Mouse (Mus musculus) lung, postnatal 10 days (tissue): ENCODE measurements around the gene Nhlrc3.

Experiments used
- DNase-seq: peaks from one replicate; pipeline ENCODE4 v3.0.0; 2021

The Nhlrc3 gene

GRCm38 (mm10) chr3:53453346-53453745 lies 9.8 kb downstream of the Nhlrc3 start:
- DNase-seq, result no peak

GRCm38 (mm10) chr3:53452351-53452750 lies 10.8 kb downstream of the Nhlrc3 start:
- no peak for DNase-seq

- DNase-seq, result no peak
Measured at GRCm38 (mm10) chr3:53450666-53451065, 12.5 kb downstream of the Nhlrc3 start.

DNA sequence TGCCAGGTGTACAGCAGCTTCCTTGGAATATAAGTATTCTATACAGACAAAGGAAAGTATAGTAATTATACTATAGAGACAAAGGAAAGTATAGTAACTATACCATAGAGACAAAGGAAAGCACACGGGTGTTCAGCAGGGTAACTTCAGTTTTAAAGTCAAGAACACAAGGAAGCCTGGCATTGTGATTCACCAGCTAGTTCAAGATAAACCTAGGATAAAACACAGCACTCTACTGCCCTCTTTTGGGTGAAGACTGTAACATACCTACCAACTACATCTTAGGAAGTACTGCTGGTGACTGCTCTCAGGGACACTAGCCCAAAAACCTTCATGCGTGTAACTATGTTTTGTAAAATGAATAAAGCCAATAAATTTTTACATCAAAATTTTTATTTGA lies 14.9 kb downstream of the Nhlrc3 start:
- DNase-seq, result peak; percentile 84

GRCm38 (mm10) chr3:53446801-53447200 lies 16.3 kb downstream of the Nhlrc3 start:
- no peak for DNase-seq

DNA sequence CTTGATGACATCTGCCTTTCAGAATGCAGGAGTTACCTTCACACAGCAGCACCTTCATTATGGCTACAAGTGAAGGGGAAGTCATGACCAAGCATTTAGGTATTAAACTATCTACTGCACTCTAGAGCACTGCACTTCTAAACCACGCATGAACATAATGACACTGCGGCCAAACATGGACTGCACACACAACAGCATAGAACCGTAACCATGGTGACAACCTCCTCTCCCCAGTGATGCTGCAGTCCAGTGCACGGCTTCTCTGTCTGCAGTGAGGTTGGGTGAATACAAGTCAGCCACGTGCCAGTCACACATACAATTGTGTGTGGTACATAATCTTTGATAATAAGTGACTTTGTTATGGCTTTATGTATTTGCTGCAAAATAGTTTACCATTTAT lies 17.6 kb downstream of the Nhlrc3 start:
- DNase-seq, result no peak

GRCm38 (mm10) chr3:53436550-53436949 lies 26.6 kb downstream of the Nhlrc3 start:
- no peak for DNase-seq

- DNase-seq, result no peak
Measured at GRCm38 (mm10) chr3:53434610-53435009, 28.5 kb downstream of the Nhlrc3 start.

DNA sequence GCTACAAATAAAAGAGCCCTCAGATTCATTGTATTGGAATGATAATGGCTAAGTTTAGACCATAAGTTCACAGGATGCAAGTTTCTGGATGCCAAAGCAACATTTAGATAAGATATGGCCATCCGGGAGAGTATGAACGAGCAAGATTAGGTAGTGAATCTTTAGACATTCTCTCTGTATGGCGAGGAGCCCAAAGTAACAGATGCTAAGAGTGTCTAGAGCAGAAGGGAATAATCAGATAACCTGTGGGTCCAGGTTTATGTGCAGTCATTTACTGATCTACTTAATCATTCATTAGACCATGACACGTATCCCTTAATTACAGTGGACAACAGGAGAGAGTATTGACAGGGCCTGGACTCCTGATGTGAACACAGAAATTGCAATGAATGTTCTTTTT lies 39.6 kb downstream of the Nhlrc3 start:
- no peak for DNase-seq

DNA sequence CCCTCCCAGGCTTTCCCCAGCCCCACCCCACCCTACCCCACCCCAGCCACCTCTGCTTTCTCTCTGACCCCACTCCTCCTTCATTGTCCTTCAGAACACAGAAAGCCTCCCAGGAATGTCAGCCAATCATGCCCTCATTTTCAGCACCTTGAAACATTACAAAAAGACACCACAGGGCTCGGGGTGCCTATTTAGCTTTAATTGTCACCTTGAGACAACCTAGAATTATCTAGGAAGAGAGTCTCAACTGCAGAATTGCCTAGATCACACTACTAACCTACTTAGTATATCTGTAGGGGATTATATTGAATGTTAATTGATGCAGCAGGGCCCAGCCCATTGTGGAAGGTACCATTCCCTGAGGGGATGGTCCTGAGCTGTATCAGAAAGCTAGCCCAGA lies 40.4 kb downstream of the Nhlrc3 start:
- DNase-seq, result no peak

GRCm38 (mm10) chr3:53421656-53422055 lies 41.5 kb downstream of the Nhlrc3 start:
- no peak for DNase-seq

GRCm38 (mm10) chr3:53417701-53418100 lies 45.4 kb downstream of the Nhlrc3 start:
- no peak for DNase-seq

- DNase-seq, result no peak
Measured at GRCm38 (mm10) chr3:53416036-53416506, 47.1 kb downstream of the Nhlrc3 start.

DNA sequence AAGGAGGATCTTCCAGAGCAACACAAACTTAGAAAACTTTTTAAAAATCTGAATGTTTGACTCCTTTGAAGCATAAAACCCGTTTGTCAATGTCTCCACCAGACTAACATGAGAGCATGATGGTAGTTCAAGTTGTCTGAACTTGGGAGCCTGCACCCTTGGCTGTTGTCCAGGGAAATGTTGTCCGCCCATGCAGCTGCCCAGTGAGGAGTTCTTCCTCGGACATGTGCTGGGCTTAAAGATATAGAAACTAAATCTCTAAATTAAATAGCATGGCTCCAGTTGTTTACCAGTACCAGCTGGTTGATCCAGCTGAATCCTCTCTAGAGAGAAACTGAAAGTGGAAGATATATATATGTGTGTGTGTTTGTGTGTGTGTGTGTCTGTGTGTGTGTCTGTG lies 49.2 kb downstream of the Nhlrc3 start:
- peak; percentile 36 for DNase-seq

- no peak for DNase-seq
Measured at GRCm38 (mm10) chr3:53413465-53413864, 49.7 kb downstream of the Nhlrc3 start.

DNA sequence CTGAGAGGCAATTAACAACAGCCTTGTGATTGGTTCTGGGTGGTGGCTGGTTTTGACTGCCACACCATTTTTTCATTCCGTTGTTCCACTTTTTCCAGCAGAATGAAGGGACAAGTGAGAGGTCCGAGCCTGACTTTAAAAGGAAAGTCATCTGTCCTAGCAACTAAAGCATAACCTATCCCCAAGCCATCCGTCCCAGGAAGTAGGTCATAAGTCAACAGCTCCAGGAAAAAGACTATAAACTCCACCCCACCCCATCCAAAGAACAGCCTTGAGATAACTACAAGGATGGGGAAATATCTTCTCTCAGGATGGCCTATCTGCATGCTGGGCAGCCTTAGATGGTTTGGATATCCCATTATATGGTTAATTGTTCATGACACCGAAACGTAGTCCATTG lies 50.9 kb downstream of the Nhlrc3 start:
- DNase-seq, result no peak

DNA sequence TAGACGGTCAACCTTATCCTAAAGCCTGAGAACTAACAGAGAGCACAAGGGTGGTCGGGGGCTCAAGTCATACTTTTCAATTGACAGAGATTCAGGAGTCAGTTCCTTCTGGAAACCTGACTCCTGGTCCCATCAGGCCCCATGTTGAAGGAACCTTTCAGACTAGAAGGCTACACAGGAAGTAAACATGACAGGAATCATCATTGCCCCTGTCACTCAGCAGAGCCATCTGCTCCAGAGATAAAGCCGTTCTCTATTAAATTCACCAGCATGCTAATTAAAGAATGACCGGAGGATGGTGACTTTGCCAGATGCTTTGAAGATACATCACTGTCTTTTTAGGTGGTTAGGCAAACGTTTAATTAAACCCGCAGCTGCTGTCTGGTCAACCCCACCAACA lies 53.1 kb downstream of the Nhlrc3 start:
- no peak for DNase-seq

GRCm38 (mm10) chr3:53407145-53407544 lies 56.0 kb downstream of the Nhlrc3 start:
- DNase-seq, result no peak
